Mouse (Mus musculus) MEL (cell line): ENCODE measurements around the gene Gm4353.

Source experiments
- E2F4 ChIP-seq: IDR thresholded peaks from 2 replicates; pipeline ENCODE4 v1.6.1; 2011; ENCODE audit warnings: low read depth, low read length, improper control_type of control experiment, borderline replicate concordance
- ELF1 ChIP-seq: IDR thresholded peaks from 2 replicates; pipeline ENCODE4 v1.6.1; 2014; ENCODE audit warnings: low read depth, mild to moderate bottlenecking, inconsistent platforms, low read length, improper control_type of control experiment, moderate library complexity
- EP300 ChIP-seq, 2 experiments: IDR thresholded peaks; 2 replicates each; pipeline ENCODE4 v1.6.1; 2011; ENCODE audit warnings: improper control_type of control experiment in 2 of 2, low read length in 2 of 2, low read depth in 1 of 2, mild to moderate bottlenecking in 1 of 2
- NELFE ChIP-seq: IDR thresholded peaks from 2 replicates; pipeline ENCODE4 v1.6.1; 2011; ENCODE audit warnings: low read depth, low read length, improper control_type of control experiment
- POLR2A ChIP-seq, 2 experiments: IDR thresholded peaks; 2 replicates each; pipeline ENCODE4 v1.6.1; 2011 to 2012; ENCODE audit warnings: low read length in 2 of 2, mild to moderate bottlenecking in 2 of 2, control low read depth in 1 of 2, improper control_type of control experiment in 1 of 2, low read depth in 1 of 2, moderate library complexity in 1 of 2; ENCODE audit not compliant: control insufficient read depth in 1 of 2, insufficient read depth in 1 of 2, poor library complexity in 1 of 2
- POLR2AphosphoS2 ChIP-seq: IDR thresholded peaks from 2 replicates; pipeline ENCODE4 v1.6.1; 2011; ENCODE audit warnings: low read length, improper control_type of control experiment
- RCOR1 ChIP-seq: IDR thresholded peaks from 2 replicates; pipeline ENCODE4 v1.6.1; 2012; ENCODE audit warnings: low read depth, mild to moderate bottlenecking, inconsistent platforms, low read length, improper control_type of control experiment
- TCF12 ChIP-seq: IDR thresholded peaks from 2 replicates; pipeline ENCODE4 v1.6.1; 2014; ENCODE audit warnings: low read depth, mild to moderate bottlenecking, inconsistent platforms, low read length, improper control_type of control experiment, moderate library complexity
- USF1 ChIP-seq: IDR thresholded peaks from 2 replicates; pipeline ENCODE4 v1.6.1; 2014; ENCODE audit warnings: low read depth, mild to moderate bottlenecking, inconsistent platforms, low read length, improper control_type of control experiment, moderate library complexity
- ZMIZ1 ChIP-seq: IDR thresholded peaks from 2 replicates; pipeline ENCODE4 v1.6.1; 2012; ENCODE audit warnings: low read depth, mild to moderate bottlenecking, inconsistent platforms, low read length, improper control_type of control experiment, moderate library complexity

- TF ChIP-seq POLR2AphosphoS2 = no peak
- no peak for TF ChIP-seq ELF1
- TF ChIP-seq NELFE = no peak
- no peak for TF ChIP-seq ZMIZ1
- TF ChIP-seq RCOR1 = no peak
- TF ChIP-seq EP300 (IDR thresholded peaks at IDR 0.05; ENCODE audit: low read depth in 1 of 2, low read length in 2 of 2) = no peak
- no peak for TF ChIP-seq TCF12
- no peak for TF ChIP-seq POLR2A (IDR thresholded peaks at IDR 0.05; ENCODE audit: control insufficient read depth in 1 of 2, insufficient read depth in 1 of 2, low read depth in 1 of 2, low read length in 2 of 2, poor library complexity in 1 of 2)
- TF ChIP-seq E2F4 = no peak
- TF ChIP-seq USF1 = no peak
Observed at GRCm38 (mm10) chr7:116039538-116040466, 44.6 kb downstream of the Gm4353 start.
